Mouse (Mus musculus): ENCODE results near the gene Hat1. TPM values are rescaled to one million over a fixed set of nuclear protein-coding genes. Genes with fewer than 3 reads are reported as not detected.

Gene Hat1
- polyA plus RNA-seq, 1 experiment from 2014 or later, result 41.6 TPM

DNA sequence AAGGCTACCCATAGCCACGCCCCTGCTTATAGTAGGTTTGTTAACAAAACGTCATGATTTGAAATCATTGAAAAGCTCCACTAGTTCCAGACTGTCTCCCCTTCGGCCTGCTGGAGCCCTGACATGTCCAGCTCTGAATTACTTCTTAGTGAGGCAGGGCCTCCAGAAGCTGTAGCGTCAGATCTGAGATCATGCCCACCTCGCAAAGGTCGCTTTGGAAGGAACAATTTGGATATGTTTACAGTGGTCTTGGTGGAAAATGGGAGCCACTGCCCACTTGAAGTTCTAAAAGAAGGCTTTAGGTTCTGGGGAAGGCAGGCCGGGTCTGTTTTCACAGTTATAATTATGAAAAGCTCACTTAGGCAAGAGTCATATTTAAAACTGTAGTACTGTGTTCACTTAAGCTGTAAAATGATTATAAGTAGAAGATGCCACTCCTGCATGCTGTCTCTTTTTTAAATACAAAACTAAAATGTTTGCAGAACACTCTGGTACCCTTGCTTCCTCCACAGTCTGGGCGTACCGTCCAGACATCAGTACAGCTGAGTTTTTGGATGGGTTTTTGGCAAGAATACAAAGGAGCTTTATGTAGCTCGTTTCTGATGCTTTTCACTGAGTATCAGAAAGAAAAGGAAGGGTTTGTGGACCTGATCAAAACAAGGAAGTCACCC lies 94.4 kb downstream of the Hat1 start:
- no peak overlapping the region for H3K27ac ChIP-seq (ENCODE audit: low read depth, low read length)
- WGBS, result 67% methylated on average over 10 of the region's 10 CpGs
- no peak overlapping the region for H3K9ac ChIP-seq (replicated peaks; ENCODE audit: low read depth, low read length)
- H3K27me3 ChIP-seq (ENCODE audit: control insufficient read depth, insufficient read depth, low read length), result no peaks in the 10 kb centered on the region
- H3K9me3 ChIP-seq (ENCODE audit: control insufficient read depth, low read length), result no peaks in the 10 kb centered on the region
- ATAC-seq (ENCODE audit: low read depth), result no peak
- no peak overlapping the region for H3K4me2 ChIP-seq (ENCODE audit: low read depth, low read length)
- H3K36me3 ChIP-seq (ENCODE audit: control insufficient read depth, insufficient read depth, low read length), result no peaks in the 10 kb centered on the region
- H3K4me3 ChIP-seq (ENCODE audit: low read depth, low read length), result no peak overlapping the region
- H3K4me1 ChIP-seq (ENCODE audit: control insufficient read depth, insufficient read depth, low read length), result no peaks in the 10 kb centered on the region

DNA sequence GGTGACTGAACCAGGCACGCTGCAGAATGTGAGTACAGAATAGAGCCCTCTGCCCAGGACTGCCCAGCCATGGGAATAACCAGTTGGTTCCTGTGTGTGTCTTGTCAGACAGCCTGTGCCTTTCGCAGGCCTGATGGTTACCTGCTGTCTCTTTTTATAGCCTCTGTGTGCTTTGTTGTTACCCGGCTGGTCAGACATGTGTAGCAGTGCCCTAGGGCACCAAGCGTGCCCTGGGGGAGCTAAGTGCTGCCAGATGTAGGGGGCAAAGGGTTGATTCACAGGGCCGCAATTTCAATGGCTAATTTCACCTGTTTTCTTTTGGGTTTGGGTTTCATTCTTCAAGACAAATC lies 94.9 kb downstream of the Hat1 start:
- Histone ChIP-seq H3K27me3 (ENCODE audit: control insufficient read depth, insufficient read depth, low read length) (no peaks in the 10 kb centered on the region), H3K4me2 (ENCODE audit: low read depth, low read length) (no peak overlapping the region), H3K9ac (replicated peaks; ENCODE audit: low read depth, low read length) (no peak overlapping the region), H3K36me3 (ENCODE audit: control insufficient read depth, insufficient read depth, low read length) (no peaks in the 10 kb centered on the region), H3K4me1 (ENCODE audit: control insufficient read depth, insufficient read depth, low read length) (no peaks in the 10 kb centered on the region), H3K27ac (ENCODE audit: low read depth, low read length) (no peak overlapping the region), H3K4me3 (ENCODE audit: low read depth, low read length) (no peak overlapping the region), H3K9me3 (ENCODE audit: control insufficient read depth, low read length) (no peaks in the 10 kb centered on the region)
- no peak; the same call in 1 of the 2 replicates for ATAC-seq (ENCODE audit: low read depth)
- 31% methylated on average over 5 of the region's 5 CpGs for WGBS

Other genes starting within 250 kb of the Hat1 start
- 229 and 268 TPM in 2 replicates for gene Dync1i2, start 177.3 kb upstream of the Hat1 start, polyA plus RNA-seq (2014; fragmentation: Nextera tagmentation; extraction: Ambion mirVana)
- 110 and 129 TPM in 2 replicates for gene Slc25a12, start 21.2 kb upstream of the Hat1 start, polyA plus RNA-seq (2014; fragmentation: Nextera tagmentation; extraction: Ambion mirVana)
- 39.3 and 40.9 TPM in 2 replicates for gene Metap1d, start 64.3 kb downstream of the Hat1 start, polyA plus RNA-seq (2014; fragmentation: Nextera tagmentation; extraction: Ambion mirVana)
- gene Dlx1, start 139.2 kb downstream of the Hat1 start, polyA plus RNA-seq (2014; fragmentation: Nextera tagmentation; extraction: Ambion mirVana), result 0.36 TPM in 1 of 2 replicates, not detected in the other
- not detected in 2 replicates for gene Dlx2, start 157.8 kb downstream of the Hat1 start, polyA plus RNA-seq (2014; fragmentation: Nextera tagmentation; extraction: Ambion mirVana)

Data from neural tube, embryonic 14.5 days (tissue).